Mouse (Mus musculus): ENCODE measurements around the gene Lsm14b. TPM values are rescaled to one million over a fixed set of nuclear protein-coding genes. Genes with fewer than 3 reads are reported as not detected.

Lsm14b gene
- total RNA-seq (2021), result 10 to 100 TPM; 43.7 to 45.0 TPM
- long read RNA-seq, experiment 1, partial matches to known transcripts, result 0 of 5 reads
- long read RNA-seq, experiment 1, other reads (novel, unspliced or antisense), result 5 of 5 reads
- long read RNA-seq, experiment 2, partial matches to known transcripts, result 0 of 1 reads
- long read RNA-seq, experiment 2, other reads (novel, unspliced or antisense), result 1 of 1 reads

DNA sequence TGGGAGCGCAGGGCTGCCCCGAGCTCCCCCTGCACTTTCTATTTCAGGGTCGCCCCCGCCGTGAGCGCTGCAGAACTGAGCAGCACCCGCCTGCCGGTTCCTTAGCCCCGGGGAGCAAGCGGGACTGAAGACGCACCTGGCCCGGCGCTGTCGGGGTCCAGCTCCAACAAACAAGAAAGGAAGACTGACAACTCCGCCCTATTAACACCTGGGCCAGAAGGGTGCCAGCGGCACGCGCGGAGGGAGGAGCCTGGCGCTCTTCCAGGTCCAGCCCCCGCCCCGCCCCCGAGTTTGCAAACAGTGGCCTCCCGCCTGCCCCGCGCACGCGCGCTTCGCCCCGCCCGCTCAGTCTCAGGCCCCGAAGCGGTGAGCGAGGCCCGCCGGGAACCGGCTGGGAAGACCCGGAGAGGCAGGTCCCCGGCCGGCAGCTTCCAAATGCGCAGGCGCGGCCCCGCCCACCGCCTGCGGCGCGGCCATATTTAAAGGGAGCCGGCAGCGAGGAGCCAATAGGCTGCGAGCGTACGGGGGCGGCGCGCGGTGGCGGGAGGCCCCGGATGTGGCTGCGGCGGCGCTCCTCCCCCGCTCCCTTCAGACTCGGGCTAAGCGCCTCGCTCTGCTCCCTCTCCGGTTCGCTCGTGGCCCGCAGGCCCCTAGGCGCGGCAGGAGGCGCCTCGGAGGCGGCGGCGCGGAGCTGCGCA lies at the start of gene Lsm14b:
Lsm14b (plus strand) TSS at position 587 of the 698 bp plus-strand sequence.
- peak; percentile 98 for DNase-seq
- intact Hi-C loops (cut with DNase I; ENCODE audit: low total_unique reads), result loop anchor here (5.0 kb wide), 1 partner anchor 42 kb away; no protein-coding TSS in a partner anchor

DNA sequence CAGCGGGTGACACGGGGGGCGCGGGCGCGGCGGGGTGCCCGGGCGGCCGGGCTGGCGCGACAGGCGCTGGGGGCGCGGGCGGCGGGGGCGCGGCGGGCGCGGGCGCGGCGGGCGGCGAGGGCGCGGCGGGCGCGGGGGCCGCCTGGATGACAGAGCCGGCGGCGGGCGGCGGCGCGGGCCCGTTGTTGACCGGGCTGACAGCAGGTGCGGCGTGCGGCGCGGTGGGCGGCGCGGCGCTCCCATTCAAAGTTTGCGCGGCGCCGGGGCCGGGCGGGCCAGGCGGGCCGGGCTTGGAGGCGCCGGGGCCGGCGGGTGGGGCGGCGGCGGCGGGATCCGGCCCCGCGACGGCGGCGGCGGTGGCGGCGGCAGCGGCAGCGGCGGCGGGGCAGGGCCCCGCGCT lies 48.9 kb upstream of the Lsm14b start:
- DNase-seq, result no peak
- intact Hi-C loops (cut with DNase I; ENCODE audit: low total_unique reads), result no loop called here

DNA sequence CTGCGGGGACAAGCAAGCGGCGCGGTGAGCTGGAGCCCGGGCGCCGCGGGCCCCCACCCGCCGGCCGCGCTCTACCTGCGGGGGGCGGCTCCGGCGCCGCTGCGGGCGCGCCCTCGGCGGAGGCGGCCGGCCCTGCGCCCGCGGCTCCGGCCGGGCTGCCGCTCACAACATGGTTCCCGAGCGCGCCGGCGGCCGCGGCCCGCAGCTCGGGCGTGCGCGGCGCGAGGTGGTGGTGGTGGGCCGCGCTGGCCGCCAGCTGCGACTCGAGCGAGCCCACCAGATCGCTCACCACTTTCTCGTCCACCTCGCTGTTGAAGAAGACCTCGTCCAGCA lies 48.5 kb upstream of the Lsm14b start:
- DNase-seq, result no peak

DNA sequence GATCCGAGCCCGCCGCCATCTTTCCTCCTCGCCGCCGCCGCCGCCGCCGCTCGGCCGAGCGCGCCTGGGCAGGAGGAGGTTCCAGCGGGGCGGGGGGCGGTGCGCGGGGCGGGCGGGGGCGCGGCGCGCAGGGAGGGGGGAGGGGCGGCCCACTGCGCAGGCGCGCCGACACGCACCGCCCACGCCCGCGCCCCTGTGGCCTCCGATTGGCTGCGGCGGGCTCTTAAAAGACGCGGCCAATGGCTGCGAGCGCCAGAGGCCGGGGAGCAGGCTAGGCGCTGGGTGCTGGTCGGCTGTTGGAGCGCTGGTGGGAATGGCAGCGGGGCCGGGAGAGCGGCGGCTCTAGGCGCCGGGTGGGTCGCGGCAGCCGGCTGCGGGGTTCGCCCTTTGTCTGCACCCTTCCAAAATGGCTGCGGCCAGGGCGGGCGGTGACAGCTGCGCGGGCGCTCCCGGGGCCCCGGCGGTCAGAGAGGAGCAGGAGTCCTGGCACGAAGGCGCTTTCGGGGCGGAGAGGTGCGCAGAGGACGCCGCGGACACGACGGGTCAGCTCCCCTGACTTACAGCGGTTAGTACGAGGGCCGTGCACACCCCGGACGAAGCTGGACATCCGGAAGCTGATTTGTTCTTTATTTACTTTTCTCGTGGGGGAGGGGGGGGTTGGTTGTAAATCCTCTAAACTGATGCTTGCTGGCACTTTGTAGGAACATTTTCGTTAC lies 48.0 kb upstream of the Lsm14b start, which contains the start of gene Taf4:
Taf4 (minus strand) TSS at position 19 of the 716 bp plus-strand sequence.
- peak; percentile 88 for DNase-seq
- intact Hi-C loops (cut with DNase I; ENCODE audit: low total_unique reads), result no loop called here

More for the DNA sequence above, 48.5 kb upstream of the Lsm14b start:
- intact Hi-C loops (cut with DNase I; ENCODE audit: low total_unique reads), result no loop called here

DNA sequence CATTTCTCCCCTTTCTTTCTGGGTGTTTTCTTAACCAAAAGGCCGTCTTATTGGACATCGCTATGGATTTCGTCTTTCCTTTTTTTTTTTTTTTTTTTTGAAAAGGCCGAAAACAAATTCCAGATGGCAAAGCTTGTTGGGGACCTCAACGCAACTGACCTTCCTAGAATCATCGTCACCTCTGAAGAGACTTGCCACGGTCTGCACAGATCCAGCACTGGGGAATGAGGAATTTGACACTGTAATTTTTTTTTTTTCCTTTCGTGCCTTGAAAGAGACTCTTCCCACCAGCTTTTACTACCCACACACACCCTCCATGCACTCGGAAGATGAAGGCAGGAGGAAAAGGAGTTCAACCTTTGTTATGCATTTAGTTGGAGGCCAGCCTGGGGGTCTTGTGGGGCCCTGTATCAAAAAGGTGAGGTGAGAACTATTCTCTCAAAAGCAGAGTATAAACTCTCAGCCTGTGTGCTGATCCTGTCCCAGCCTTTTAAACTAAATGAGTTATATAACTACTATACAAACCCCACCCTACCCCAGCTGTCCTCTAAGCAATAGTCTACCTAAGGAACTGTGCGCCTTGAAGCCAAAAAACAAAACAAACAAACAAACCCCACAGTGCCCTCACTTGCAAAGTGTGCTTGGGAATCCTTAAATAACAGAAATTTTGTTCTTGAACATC lies 47.3 kb upstream of the Lsm14b start:
- no peak for DNase-seq
- intact Hi-C loops (cut with DNase I; ENCODE audit: low total_unique reads), result no loop called here

DNA sequence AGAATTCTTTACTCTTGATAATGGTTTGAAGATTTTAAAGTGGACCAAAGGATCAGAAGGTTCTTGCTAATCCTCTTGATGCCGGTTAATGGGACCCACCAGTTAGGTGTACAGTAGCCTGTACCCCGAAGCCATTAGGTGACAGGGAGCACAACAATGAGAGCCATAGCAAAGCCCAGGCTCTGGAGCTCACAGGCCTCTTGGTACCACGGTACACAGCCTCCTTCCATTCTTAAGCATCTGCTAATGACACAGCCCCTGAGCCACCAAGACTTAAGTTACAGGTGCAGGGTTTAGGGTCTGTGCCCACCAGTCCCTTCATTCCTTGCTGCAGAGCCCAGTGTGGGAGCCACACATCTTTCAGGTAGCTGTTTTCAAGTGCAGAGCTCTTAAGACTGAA lies 46.5 kb upstream of the Lsm14b start:
- intact Hi-C loops (cut with DNase I; ENCODE audit: low total_unique reads), result no loop called here
- no peak for DNase-seq

DNA sequence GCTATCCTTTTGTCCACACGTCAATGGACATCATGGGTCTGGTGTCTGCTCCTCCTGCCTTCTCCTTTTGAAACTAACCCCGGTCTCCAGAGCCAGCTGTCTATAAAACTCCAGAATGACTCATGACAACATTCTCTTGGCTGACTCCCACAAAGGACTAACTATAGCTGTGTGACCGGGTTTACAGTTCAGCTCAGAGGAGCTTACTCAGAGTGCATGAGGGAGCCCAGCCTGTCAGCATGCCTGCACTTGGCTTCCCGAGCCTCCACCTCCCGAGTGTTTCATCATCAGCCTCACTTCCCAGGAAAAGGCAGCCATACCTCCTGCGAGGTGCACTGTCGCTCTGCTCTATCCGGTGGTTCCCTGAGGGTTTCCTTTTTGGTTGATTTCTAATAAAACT lies 45.0 kb upstream of the Lsm14b start:
- intact Hi-C loops (cut with DNase I; ENCODE audit: low total_unique reads), result loop anchor here (5.0 kb wide), 1 partner anchor 42 kb away; the partner anchor contains the start of gene Lsm14b
- DNase-seq, result peak; percentile 45

DNA sequence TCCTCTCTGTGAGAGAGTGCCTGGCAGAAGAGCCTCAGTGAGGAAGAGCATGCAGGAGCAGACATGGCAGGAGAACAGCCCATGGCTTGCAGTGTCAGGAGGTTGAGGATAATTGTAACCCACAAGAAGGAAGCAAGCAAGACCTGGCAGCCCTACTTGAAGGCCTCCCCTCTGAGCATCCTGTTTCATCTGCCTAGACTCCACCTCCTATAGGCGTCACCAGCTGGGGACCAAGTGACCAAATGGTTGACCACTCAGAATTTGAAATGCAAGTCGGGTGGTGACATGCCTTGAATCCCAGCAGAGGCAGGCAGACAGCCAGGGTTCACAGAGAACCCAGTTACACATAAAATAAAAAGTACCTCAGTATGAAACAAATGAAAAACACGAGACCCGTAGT lies 44.2 kb upstream of the Lsm14b start:
- no peak for DNase-seq
- intact Hi-C loops (cut with DNase I; ENCODE audit: low total_unique reads), result loop anchor here (5.0 kb wide), 1 partner anchor 42 kb away; the partner anchor contains the start of gene Lsm14b

DNA sequence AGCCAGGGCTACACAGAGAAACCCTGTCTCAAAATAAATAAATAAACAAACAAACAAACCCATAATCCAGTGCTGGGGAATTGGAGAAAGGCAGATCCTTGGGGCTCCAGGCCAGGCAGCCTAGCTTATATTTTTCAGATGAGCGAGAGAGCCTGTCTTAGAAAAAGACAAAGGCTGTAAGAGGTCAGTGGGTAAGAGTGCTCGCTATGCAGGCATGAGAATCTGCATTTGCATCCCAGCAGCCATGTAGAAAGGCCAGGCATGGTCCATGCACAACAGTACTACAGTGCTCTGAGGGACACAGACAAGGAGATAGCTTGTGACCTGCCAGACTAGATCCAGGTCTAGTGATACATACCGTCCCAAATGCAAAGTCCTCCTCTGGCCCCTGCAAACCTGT lies 42.1 kb upstream of the Lsm14b start:
- DNase-seq, result no peak
- intact Hi-C loops (cut with DNase I; ENCODE audit: low total_unique reads), result loop anchor here (5.0 kb wide), 1 partner anchor 40 kb away; the partner anchor contains the start of gene Lsm14b

DNA sequence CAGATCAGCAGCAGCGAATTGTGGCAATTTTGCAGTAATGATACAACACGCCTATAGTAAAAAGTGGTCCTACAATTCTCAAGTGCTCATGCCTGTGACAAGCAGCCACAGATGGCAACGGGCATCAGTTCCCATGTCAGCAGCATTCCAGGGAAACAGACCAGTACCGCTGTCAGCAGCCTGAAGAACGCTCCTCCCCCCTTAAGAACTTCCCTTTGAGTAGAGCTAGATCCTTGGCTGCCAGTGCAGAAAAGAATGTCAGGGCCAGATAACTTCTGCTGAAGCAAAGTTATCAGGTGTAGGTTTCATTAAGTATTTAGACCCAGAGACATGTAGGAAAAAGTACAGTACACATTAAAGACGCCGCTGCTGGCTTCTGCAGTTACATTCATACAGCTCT lies 40.0 kb upstream of the Lsm14b start:
- DNase-seq, result no peak
- intact Hi-C loops (cut with DNase I; ENCODE audit: low total_unique reads), result loop anchor here (5.0 kb wide), 1 partner anchor 37 kb away; the partner anchor contains the start of gene Lsm14b

DNA sequence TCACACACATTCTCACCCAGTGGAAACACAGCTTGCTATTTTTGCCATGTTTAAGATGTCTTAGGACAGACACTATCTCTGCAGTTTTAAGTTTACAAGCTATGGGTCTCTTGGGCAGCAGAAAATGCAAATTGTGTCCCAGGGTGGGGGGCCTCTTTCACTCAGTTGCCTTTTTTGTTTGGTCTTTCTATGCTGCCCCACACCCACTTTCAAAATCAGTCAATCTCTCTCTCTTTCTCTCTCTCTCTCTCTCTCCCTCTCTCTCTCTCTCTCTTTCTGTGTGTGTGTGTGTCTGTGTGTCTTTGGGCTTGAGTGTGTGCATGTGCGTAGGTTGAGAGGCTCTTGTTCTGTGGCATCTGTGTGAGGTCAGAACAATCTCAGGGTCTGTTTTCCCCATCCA lies 39.1 kb upstream of the Lsm14b start:
- no peak for DNase-seq
- intact Hi-C loops (cut with DNase I; ENCODE audit: low total_unique reads), result no loop called here

DNA sequence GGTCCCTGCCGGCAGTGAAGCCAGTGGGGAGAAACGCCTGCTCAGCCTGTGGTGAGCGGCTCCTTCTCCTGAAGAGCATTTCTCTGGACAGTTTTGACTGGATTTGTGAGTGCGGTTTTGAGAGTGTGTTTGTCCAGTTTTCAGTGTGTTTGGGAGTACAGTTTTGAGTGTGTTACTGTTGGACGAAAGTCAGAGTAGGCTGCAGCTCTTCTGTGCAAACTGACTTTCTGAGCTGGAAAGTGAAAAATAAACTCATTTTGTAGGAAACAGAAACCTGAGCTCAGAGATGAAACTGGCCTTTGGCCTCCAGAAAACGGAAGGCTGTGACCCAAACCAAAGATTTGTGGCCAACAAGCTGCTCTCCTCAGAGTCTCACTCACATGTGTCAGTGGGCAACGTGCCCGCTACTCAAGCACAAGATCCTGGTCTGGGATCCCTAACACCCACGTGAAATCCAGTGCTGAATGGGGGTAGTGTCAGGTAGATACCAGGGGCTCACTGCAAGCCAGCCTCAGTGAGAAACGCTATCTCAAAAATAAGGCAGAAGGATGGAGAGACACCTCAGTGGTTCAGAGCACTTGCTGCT lies 38.3 kb upstream of the Lsm14b start:
- intact Hi-C loops (cut with DNase I; ENCODE audit: low total_unique reads), result no loop called here

DNA sequence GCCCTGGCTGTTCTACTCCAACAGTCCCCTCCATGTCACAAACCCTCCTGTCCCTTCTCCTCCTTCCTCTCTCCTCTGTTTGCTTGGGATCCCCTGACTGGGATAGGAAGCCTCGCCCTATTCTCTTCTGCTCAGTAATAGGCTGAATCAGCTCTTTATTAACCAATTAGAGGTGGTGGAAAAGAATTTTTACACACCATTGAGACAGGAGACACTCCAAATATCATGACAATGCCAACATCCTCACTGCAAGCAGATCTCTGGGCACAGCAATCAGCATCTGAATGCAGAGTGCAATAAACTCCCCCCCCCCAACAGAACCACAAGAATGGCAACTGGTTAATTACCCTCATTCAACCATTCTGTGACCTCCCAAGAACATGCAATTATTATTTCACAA lies 35.7 kb upstream of the Lsm14b start:
- intact Hi-C loops (cut with DNase I; ENCODE audit: low total_unique reads), result no loop called here
- no peak for DNase-seq

More for the DNA sequence above, 38.3 kb upstream of the Lsm14b start:
- DNase-seq, result no peak

DNA sequence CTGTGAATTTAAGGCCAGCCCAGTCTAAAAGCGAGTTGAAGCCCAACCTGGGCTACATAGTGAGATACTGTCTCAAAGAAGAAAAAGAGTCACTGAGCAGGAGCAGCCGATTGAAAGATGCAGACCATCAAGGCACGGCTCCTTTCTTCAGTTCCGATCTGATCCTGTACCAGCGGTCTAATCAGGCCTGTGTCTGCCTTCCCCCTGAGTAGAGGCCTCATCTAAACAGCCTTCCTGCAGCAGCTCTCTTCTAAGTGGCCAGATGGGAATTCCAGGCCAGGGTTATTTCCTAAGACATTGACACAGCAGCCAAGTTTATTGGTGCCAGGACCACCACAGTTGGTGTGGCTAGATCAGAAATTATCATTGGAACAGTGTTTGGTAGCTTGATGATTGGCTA lies 31.7 kb upstream of the Lsm14b start:
- intact Hi-C loops (cut with DNase I; ENCODE audit: low total_unique reads), result no loop called here
- DNase-seq, result no peak

DNA sequence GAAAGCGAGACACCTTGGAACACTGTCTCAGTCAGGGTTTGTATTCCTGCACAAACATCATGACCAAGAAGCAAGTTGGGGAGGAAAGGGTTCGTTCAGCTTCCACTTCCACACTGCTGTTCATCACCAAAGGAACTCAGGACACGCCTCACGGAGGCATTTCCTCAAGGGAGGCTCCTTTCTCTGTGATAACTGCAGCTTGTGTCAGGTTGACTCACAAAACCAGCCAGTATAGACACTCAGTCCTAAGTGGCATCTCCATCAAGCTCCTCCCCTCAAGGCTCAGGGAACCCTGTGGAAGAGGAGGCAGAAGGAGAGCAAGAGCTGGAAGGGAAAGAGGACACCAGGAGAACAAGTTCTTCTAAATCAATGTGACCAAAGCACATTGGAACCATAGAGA lies 26.4 kb upstream of the Lsm14b start:
- intact Hi-C loops (cut with DNase I; ENCODE audit: low total_unique reads), result no loop called here
- DNase-seq, result no peak

DNA sequence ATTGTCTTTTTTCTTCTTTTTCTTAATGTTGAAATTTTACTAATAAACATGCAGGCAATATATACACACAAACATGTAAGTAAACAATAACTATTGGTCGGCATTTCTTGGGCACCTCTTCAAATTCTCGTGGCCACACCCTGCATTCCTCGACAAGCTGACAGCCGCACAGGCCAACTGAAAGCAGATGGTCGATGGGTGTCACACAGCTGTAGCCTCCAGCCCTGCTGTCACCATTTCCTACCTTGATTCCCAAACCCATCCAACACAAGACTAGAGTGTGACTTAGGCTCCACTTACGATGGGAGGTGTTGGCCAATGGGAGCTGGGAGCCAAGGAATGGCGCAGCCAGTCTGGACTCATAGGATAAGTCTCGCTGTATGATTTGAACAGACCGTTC lies 23.2 kb upstream of the Lsm14b start:
- intact Hi-C loops (cut with DNase I; ENCODE audit: low total_unique reads), result no loop called here
- no peak for DNase-seq

DNA sequence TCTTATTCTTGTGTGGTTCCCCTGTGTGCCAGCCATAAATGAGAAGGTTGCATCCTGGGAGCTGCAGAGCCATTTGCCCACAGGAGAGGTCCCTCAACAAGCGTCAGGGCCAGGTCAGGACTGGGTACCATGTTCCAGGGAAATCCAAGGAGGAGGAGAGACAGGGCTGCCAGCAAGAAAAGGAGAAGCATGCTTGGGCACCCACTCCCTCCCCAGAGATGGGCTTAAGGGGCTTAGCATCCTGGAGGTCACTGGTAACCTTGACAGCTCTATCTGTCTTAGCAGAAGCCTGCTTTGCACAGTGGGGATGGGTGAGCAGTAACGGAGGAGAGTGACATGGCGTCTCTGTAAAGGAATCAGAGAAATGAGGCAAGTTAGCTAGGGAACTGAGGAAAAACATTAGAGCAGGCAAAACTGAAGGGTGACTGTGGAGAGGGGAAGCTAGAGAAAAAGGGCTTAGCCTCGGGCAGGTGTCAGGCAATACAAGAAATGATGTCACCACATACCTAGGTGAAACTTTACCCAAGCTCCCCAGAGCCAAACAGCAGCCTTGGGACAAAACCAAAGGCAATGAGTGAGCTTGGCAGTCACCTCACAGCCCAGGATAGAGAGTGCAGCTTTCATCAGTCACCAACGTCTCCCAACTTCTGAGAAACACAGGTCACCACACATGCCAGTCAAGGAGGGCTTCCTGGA lies 19.0 kb upstream of the Lsm14b start:
- no peak for DNase-seq
- intact Hi-C loops (cut with DNase I; ENCODE audit: low total_unique reads), result no loop called here

DNA sequence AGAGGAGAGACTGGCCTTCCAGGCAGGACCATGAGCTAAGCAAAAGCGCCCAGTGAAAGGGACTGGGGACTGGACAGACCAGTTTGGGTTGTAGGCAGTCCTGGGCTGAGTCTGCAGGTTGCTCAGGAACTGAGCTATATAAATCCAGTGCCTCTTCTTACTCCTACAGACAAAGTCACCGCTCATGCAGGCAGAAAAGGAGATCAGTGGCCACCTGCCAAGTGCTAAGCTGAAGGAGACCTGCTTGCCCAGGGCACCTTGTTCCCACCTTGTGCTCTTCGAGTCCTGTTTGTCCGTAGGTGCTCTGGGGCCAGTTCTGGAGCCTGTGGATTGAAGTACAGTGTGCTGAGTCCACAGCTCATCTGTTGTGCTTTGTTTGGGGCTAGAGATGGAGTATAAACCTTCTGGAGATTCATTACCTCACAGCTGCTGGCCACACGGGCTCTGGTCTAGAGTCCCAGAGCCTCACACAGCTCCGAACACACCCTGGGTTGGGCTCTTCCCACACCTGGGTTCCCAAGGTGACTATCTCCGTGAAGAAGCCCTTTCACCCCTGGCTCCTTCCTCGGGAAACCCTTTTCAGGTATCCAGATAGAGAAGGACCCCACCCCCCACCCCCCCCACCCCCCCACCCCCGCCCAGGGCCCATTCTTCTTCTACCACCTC lies 18.3 kb upstream of the Lsm14b start:
- DNase-seq, result no peak
- intact Hi-C loops (cut with DNase I; ENCODE audit: low total_unique reads), result no loop called here

DNA sequence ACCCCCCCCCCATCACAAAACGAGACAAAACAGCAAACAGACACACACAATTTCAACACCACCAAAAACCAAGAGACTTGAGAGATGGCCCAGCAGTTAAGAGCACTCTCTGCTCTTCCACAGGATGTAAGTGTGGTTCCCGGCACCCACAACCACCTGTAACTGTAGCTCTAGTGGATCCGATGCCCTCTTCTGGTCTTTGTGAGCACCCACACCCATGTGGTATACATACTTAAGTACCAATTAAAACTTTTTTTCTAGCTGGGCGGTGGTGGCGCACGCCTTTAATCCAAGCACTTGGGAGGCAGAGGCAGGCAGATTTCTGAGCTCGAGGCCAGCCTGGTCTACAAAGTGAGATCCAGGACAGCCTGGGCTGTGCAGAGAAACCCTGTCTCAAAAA lies 14.1 kb upstream of the Lsm14b start:
- no peak for DNase-seq
- intact Hi-C loops (cut with DNase I; ENCODE audit: low total_unique reads), result no loop called here

Data from gastrocnemius, postnatal 14 days (tissue).